Mouse (Mus musculus) forebrain, embryonic 12.5 days (tissue): ENCODE measurements at regions not wholly inside any gene's neighbourhood (a gene's known extent, or its start where the extent isn't known, plus 50 kb on each side); places are given as distances from the start of the nearest gene placed in this dataset.

Source experiments
- ATAC-seq: fragments of 200-750 bp; cut with Nextera tagmentation; 2 replicates; pipeline ENCODE4 v1.8.0; 2017; ENCODE audit warnings: moderate TSS enrichment; ENCODE audit not compliant: low FRiP score
- H3K27ac ChIP-seq: fragments of 300-500 bp; sonication (generic); 2 replicates; pipeline ENCODE4 v1.5.1; 2016; ENCODE audit warnings: mild to moderate bottlenecking
- H3K27me3 ChIP-seq: fragments of 300-500 bp; sonication (generic); 2 replicates; pipeline ENCODE4 v1.6.1; 2016; ENCODE audit warnings: mild to moderate bottlenecking
- H3K36me3 ChIP-seq: fragments of 300-500 bp; sonication (generic); replicated peaks from 2 replicates; pipeline ENCODE4 v1.6.1; 2016; ENCODE audit warnings: mild to moderate bottlenecking
- H3K4me1 ChIP-seq: fragments of 300-500 bp; sonication (generic); 2 replicates; pipeline ENCODE4 v1.6.1; 2016
- H3K4me2 ChIP-seq: fragments of 300-500 bp; sonication (generic); 2 replicates; pipeline ENCODE4 v1.6.1; 2016; ENCODE audit warnings: mild to moderate bottlenecking, moderate library complexity
- H3K4me3 ChIP-seq: fragments of 300-500 bp; sonication (generic); replicated peaks from 2 replicates; pipeline ENCODE4 v1.5.1; 2016; ENCODE audit warnings: mild to moderate bottlenecking
- H3K9ac ChIP-seq: fragments of 300-500 bp; sonication (generic); 2 replicates; pipeline ENCODE4 v1.6.1; 2016; ENCODE audit warnings: mild to moderate bottlenecking
- H3K9me3 ChIP-seq: fragments of 300-500 bp; sonication (generic); 2 replicates; pipeline ENCODE4 v1.6.1; 2016
- WGBS: fragments of 180-500 bp; shearing (Covaris S2); methylation state at CpG from one replicate; pipeline ENCODE4 v1.1.7; 2016; 5-methylcytosine and 5-hydroxymethylcytosine counted together

DNA sequence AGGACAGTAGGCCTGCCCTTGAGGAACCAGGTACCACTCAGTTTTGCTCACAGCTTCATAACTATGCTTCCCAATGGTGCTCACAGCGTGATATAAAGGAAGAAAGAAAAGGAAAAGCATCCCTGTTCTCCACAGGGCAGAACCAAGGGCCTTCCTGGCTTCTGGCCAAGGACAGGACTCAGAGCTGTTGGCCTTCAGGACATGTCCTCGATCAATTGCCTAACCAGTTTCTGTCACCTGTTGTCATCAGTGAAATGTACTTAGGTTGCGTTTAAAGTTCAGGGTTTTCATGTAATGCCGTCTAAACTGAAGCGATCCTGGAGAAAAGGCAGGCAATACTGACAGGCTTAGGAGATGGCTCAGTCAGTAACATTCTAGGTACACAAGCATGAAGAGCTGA lies 232.9 kb downstream of the Csl start:
- Histone ChIP-seq H3K27me3 (no peaks in the 10 kb centered on the region), H3K4me3 (no peak overlapping the region), H3K4me1 (peaks cover 8% of the 10 kb centered on the region; the same call in 1 of the 2 replicates), H3K9ac (no peak overlapping the region), H3K9me3 (no peaks in the 10 kb centered on the region), H3K27ac (no peak overlapping the region), H3K4me2 (no peak overlapping the region), H3K36me3 (no peaks in the 10 kb centered on the region)
- ATAC-seq: no peak
- WGBS: 94% methylated on average over 5 of the region's 5 CpGs

DNA sequence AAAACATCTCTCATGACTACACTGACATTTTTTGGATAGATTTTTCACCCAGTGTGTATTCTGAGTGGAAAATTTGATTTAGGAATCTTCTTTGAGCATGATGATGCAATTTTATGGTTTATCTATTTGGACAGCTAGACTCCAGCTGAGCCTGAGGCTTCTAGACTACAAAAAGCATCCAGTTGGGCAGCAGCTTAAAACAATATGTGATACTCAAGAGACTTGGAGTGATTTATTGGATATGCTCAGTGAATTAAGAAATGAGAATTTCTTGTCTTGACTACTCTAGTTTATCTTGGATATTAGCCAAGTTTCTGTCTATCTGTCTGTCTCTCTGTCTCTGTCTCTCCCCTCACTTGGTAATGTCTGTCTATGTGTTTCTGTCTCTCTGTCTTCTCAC lies 228.4 kb downstream of the Csl start:
- no peak for ATAC-seq
- Histone ChIP-seq H3K4me3 (no peak overlapping the region), H3K27me3 (no peaks in the 10 kb centered on the region), H3K36me3 (no peaks in the 10 kb centered on the region), H3K9me3 (no peaks in the 10 kb centered on the region), H3K9ac (no peak overlapping the region), H3K4me1 (peaks cover 8% of the 10 kb centered on the region), H3K4me2 (no peak overlapping the region), H3K27ac (no peak overlapping the region)

GRCm38 (mm10) chr10:99531556-99531955 lies 227.9 kb downstream of the Csl start:
- Histone ChIP-seq H3K4me2 (no peak overlapping the region), H3K9ac (no peak overlapping the region), H3K27me3 (no peaks in the 10 kb centered on the region), H3K36me3 (no peaks in the 10 kb centered on the region), H3K4me1 (peaks cover 8% of the 10 kb centered on the region), H3K27ac (no peak overlapping the region), H3K4me3 (no peak overlapping the region), H3K9me3 (no peaks in the 10 kb centered on the region)
- no peak for ATAC-seq

DNA sequence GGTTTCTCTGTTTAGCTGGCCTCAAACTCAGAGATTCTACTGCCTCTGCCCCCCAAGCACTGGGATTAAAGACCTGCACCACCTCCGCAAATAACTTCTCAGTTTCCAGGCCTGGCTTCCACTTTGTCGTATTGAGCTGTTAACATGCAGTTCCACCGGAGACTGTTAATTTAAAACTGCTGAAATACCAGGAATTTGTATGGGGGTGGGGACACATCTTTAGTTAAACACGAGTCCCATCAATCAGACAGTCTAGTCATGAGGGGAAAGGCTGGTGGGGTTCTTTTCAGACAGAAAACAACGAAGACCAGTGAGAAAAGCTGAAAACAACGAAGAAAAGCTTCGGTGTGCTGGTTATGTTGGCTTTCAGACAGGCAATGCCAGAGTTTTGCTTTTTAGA lies 227.5 kb downstream of the Csl start:
- no peak overlapping the region for H3K4me3 ChIP-seq
- H3K27me3 ChIP-seq: no peaks in the 10 kb centered on the region
- ATAC-seq: peak; percentile 33; the same call in 1 of the 2 replicates
- H3K27ac ChIP-seq: peak overlapping the region; percentile 56; the same call in 1 of the 2 replicates
- peaks cover 8% of the 10 kb centered on the region for H3K4me1 ChIP-seq
- no peaks in the 10 kb centered on the region for H3K36me3 ChIP-seq
- H3K9me3 ChIP-seq: no peaks in the 10 kb centered on the region
- H3K4me2 ChIP-seq: no peak overlapping the region
- 33% methylated on average over 7 of the region's 7 CpGs for WGBS
- no peak overlapping the region for H3K9ac ChIP-seq

GRCm38 (mm10) chr10:99532697-99533119 lies 226.8 kb downstream of the Csl start:
- H3K36me3 ChIP-seq: no peaks in the 10 kb centered on the region
- H3K27ac ChIP-seq: peak overlapping the region; percentile 56; the same call in 1 of the 2 replicates
- H3K4me1 ChIP-seq: peaks cover 8% of the 10 kb centered on the region
- H3K4me2 ChIP-seq: no peak overlapping the region
- no peak; the same call in 1 of the 2 replicates for ATAC-seq
- no peak overlapping the region for H3K4me3 ChIP-seq
- H3K27me3 ChIP-seq: no peaks in the 10 kb centered on the region
- 0 out of 2 replicates have a peak, but pooled peaks cover 1% of the 10 kb centered on the region for H3K9me3 ChIP-seq
- 49% methylated on average over 3 of the region's 3 CpGs for WGBS
- H3K9ac ChIP-seq: no peak overlapping the region

DNA sequence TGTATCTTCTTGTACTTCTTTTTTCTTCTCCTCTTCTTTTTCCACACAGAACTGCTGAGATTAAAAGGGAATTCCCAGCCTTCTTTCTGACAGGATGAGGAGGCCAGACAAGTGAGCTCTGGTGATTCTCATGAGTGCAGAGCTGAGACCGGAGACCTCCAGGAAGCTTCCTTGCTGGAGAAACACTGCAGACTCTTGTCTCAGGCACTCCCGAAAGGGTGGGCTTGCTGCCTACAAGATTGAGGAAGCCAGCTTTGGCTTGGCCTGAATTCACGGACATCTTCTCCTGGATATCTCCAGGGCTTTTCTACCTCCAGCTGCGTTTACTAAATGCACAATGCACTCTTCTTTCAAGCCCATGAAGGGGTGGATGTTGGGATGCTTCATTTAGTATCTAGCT lies 226.0 kb downstream of the Csl start:
- no peak overlapping the region for H3K4me2 ChIP-seq
- peaks cover 8% of the 10 kb centered on the region for H3K4me1 ChIP-seq
- H3K9me3 ChIP-seq: 0 out of 2 replicates have a peak, but pooled peaks cover 3% of the 10 kb centered on the region
- H3K9ac ChIP-seq: no peak overlapping the region
- H3K4me3 ChIP-seq: no peak overlapping the region
- H3K27ac ChIP-seq: no peak overlapping the region
- no peaks in the 10 kb centered on the region for H3K36me3 ChIP-seq
- WGBS: 87% methylated on average over 4 of the region's 4 CpGs
- H3K27me3 ChIP-seq: no peaks in the 10 kb centered on the region
- ATAC-seq: no peak

DNA sequence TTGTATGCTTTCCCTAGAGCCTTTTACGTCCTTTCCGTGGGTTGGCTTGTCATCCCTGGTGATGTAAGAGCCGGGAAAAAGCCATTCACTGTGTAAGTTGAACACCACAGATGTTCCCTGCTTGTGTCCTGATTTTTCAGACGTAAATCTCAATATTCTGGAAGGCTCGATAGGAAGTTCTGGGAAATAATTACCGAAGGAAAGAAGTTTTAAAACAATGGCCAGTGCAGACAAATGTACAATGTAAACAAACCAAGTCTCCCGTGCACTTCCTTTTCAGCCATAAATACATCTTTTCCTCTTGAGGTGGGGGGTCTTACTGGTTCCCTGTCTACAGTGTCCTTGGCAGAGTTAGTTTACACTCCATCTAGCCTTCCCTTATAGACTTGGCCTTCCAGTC lies 225.2 kb downstream of the Csl start:
- H3K36me3 ChIP-seq: no peaks in the 10 kb centered on the region

GRCm38 (mm10) chr10:99538639-99539038 lies 220.8 kb downstream of the Csl start:
- no peaks in the 10 kb centered on the region for H3K4me1 ChIP-seq
- no peaks in the 10 kb centered on the region for H3K27me3 ChIP-seq
- no peaks in the 10 kb centered on the region for H3K36me3 ChIP-seq
- H3K4me3 ChIP-seq: no peak overlapping the region
- no peak for ATAC-seq
- H3K4me2 ChIP-seq: no peak overlapping the region
- no peak overlapping the region for H3K9ac ChIP-seq
- 0 out of 2 replicates have a peak, but pooled peaks cover 3% of the 10 kb centered on the region for H3K9me3 ChIP-seq
- H3K27ac ChIP-seq: no peak overlapping the region
- WGBS: 63% methylated on average over 5 of the region's 5 CpGs

More for the DNA sequence above, 225.2 kb downstream of the Csl start:
- H3K4me1 ChIP-seq: peaks cover 8% of the 10 kb centered on the region
- 90% methylated on average over 7 of the region's 7 CpGs for WGBS
- no peak for ATAC-seq
- H3K9ac ChIP-seq: no peak overlapping the region
- no peaks in the 10 kb centered on the region for H3K27me3 ChIP-seq
- no peak overlapping the region for H3K4me3 ChIP-seq
- no peak overlapping the region for H3K4me2 ChIP-seq
- 0 out of 2 replicates have a peak, but pooled peaks cover 3% of the 10 kb centered on the region for H3K9me3 ChIP-seq
- no peak overlapping the region for H3K27ac ChIP-seq

DNA sequence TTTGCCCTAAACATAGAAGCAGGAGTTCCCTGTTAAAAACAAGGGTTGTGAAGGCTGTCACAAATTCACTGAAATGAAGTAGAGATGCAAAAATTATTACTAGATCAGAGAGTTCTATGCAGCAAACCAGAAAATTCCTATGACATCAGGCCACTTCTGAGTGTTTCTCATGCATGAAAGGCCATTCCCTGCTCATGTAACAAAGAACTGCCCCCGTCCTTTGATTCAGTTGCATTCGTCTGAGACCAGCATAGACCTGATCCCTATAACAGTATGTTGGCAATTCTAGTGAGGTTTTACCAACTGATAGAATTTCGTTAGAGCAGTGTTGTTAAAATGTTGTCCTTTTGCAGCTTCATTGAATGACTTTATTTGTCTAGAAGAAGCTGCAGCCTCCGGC lies 207.1 kb downstream of the Csl start:
- no peak overlapping the region for H3K9ac ChIP-seq
- no peaks in the 10 kb centered on the region; the same call in 1 of the 2 replicates for H3K4me1 ChIP-seq
- no peaks in the 10 kb centered on the region for H3K27me3 ChIP-seq
- no peak overlapping the region for H3K4me2 ChIP-seq
- no peaks in the 10 kb centered on the region for H3K36me3 ChIP-seq
- no peaks in the 10 kb centered on the region for H3K9me3 ChIP-seq
- no peak overlapping the region for H3K27ac ChIP-seq
- no peak overlapping the region for H3K4me3 ChIP-seq
- WGBS: 77% methylated on average over 4 of the region's 4 CpGs
- ATAC-seq: no peak

GRCm38 (mm10) chr10:99552836-99553540 lies 206.5 kb downstream of the Csl start:
- H3K9me3 ChIP-seq: no peaks in the 10 kb centered on the region
- no peaks in the 10 kb centered on the region for H3K27me3 ChIP-seq
- no peak overlapping the region for H3K27ac ChIP-seq
- no peak overlapping the region for H3K4me3 ChIP-seq
- H3K9ac ChIP-seq: no peak overlapping the region
- no peaks in the 10 kb centered on the region for H3K36me3 ChIP-seq
- WGBS: 90% methylated on average over 12 of the region's 12 CpGs
- no peak overlapping the region for H3K4me2 ChIP-seq
- ATAC-seq: no peak
- H3K4me1 ChIP-seq: no peaks in the 10 kb centered on the region; the same call in 1 of the 2 replicates

- H3K4me1 ChIP-seq: no peaks in the 10 kb centered on the region; the same call in 1 of the 2 replicates
- H3K4me3 ChIP-seq: no peak overlapping the region
- no peak overlapping the region for H3K4me2 ChIP-seq
- no peaks in the 10 kb centered on the region for H3K36me3 ChIP-seq
- ATAC-seq: no peak
- H3K27ac ChIP-seq: no peak overlapping the region
- H3K27me3 ChIP-seq: no peaks in the 10 kb centered on the region
- WGBS: 86% methylated on average over 2 of the region's 2 CpGs
- H3K9me3 ChIP-seq: no peaks in the 10 kb centered on the region
- H3K9ac ChIP-seq: no peak overlapping the region
Measured at GRCm38 (mm10) chr10:99555021-99555420, 204.4 kb downstream of the Csl start.

- Histone ChIP-seq H3K9ac (no peak overlapping the region), H3K4me2 (no peak overlapping the region), H3K27me3 (no peaks in the 10 kb centered on the region), H3K4me1 (no peaks in the 10 kb centered on the region; the same call in 1 of the 2 replicates), H3K27ac (no peak overlapping the region), H3K36me3 (no peaks in the 10 kb centered on the region), H3K9me3 (no peaks in the 10 kb centered on the region), H3K4me3 (no peak overlapping the region)
- no peak for ATAC-seq
- WGBS: 74% methylated on average over 12 of the region's 12 CpGs
Measured at GRCm38 (mm10) chr10:99555658-99556352, 203.7 kb downstream of the Csl start.
